Mouse (Mus musculus): Measurements from ENCODE around the gene Relch. TPM values are rescaled to one million over a fixed set of nuclear protein-coding genes. Genes with fewer than 3 reads are reported as not detected.

Relch gene
- 19.7 and 19.8 TPM in 2 replicates for polyA plus RNA-seq (2014; fragmentation: Nextera tagmentation; extraction: Ambion mirVana)

GRCm38 (mm10) chr1:105663171-105663961 lies at the start of gene Relch, which contains the start of gene Pign:
TSS of gene Relch (plus strand) at chr1:105663861.
TSS of gene Pign (minus strand) at chr1:105663677.
- H3K4me3 ChIP-seq (ENCODE audit: low read depth, low read length): peak within 1 kb of the TSS; percentile 95
- no peaks in the 10 kb centered on the region for H3K4me1 ChIP-seq (ENCODE audit: control insufficient read depth, insufficient read depth, low read length)
- no peaks in the 10 kb centered on the region for H3K36me3 ChIP-seq (replicated peaks; ENCODE audit: control insufficient read depth, insufficient read depth, low read depth, low read length)
- peak; percentile 98 for ATAC-seq (replicated peaks; ENCODE audit: insufficient number of reproducible peaks, low FRiP score, low TSS enrichment, low read depth)
- H3K9me3 ChIP-seq (replicated peaks; ENCODE audit: control insufficient read depth, low read length): no peaks in the 10 kb centered on the region
- H3K27ac ChIP-seq (replicated peaks; ENCODE audit: low read depth, low read length): peak within 1 kb of the TSS; percentile 52; the same call in 1 of the 2 replicates
- peak within 1 kb of the TSS; percentile 74 for H3K9ac ChIP-seq (replicated peaks; ENCODE audit: low read length)
- H3K27me3 ChIP-seq (ENCODE audit: control insufficient read depth, insufficient read depth, low read length): no peaks in the 10 kb centered on the region
- under 1% methylated on average over 41 of the region's 41 CpGs for WGBS
- DNase-seq (ENCODE audit: low spot score): peak; percentile 100
- H3K4me2 ChIP-seq (ENCODE audit: low read depth, low read length): peak within 1 kb of the TSS; percentile 88

GRCm38 (mm10) chr1:105630481-105630880 lies 33.2 kb upstream of the Relch start:
- Histone ChIP-seq H3K4me3 (ENCODE audit: low read depth, low read length) (no peak overlapping the region), H3K36me3 (replicated peaks; ENCODE audit: control insufficient read depth, insufficient read depth, low read depth, low read length) (no peaks in the 10 kb centered on the region), H3K9ac (replicated peaks; ENCODE audit: low read length) (no peak overlapping the region), H3K27me3 (ENCODE audit: control insufficient read depth, insufficient read depth, low read length) (no peaks in the 10 kb centered on the region), H3K27ac (replicated peaks; ENCODE audit: low read depth, low read length) (no peak overlapping the region), H3K4me2 (ENCODE audit: low read depth, low read length) (no peak overlapping the region), H3K4me1 (ENCODE audit: control insufficient read depth, insufficient read depth, low read length) (no peaks in the 10 kb centered on the region), H3K9me3 (replicated peaks; ENCODE audit: control insufficient read depth, low read length) (no peaks in the 10 kb centered on the region)
- no peak for ATAC-seq (replicated peaks; ENCODE audit: insufficient number of reproducible peaks, low FRiP score, low TSS enrichment, low read depth)
- 44% methylated on average over 3 of the region's 3 CpGs for WGBS
- peak; percentile 67 for DNase-seq (ENCODE audit: low spot score)

- Histone ChIP-seq H3K4me1 (ENCODE audit: control insufficient read depth, insufficient read depth, low read length) (no peaks in the 10 kb centered on the region), H3K4me2 (ENCODE audit: low read depth, low read length) (no peak overlapping the region), H3K9ac (replicated peaks; ENCODE audit: low read length) (no peak overlapping the region), H3K9me3 (replicated peaks; ENCODE audit: control insufficient read depth, low read length) (no peaks in the 10 kb centered on the region), H3K4me3 (ENCODE audit: low read depth, low read length) (no peak overlapping the region), H3K27ac (replicated peaks; ENCODE audit: low read depth, low read length) (no peak overlapping the region), H3K27me3 (ENCODE audit: control insufficient read depth, insufficient read depth, low read length) (no peaks in the 10 kb centered on the region), H3K36me3 (replicated peaks; ENCODE audit: control insufficient read depth, insufficient read depth, low read depth, low read length) (no peaks in the 10 kb centered on the region)
- ATAC-seq (replicated peaks; ENCODE audit: insufficient number of reproducible peaks, low FRiP score, low TSS enrichment, low read depth): no peak
- DNase-seq (ENCODE audit: low spot score): no peak
- 91% methylated on average over 3 of the region's 3 CpGs for WGBS
These were observed 19.6 kb upstream of the Relch start for GRCm38 (mm10) chr1:105644093-105644492.

GRCm38 (mm10) chr1:105650650-105651049 lies 13.0 kb upstream of the Relch start:
- Histone ChIP-seq H3K4me1 (ENCODE audit: control insufficient read depth, insufficient read depth, low read length) (no peaks in the 10 kb centered on the region), H3K9me3 (replicated peaks; ENCODE audit: control insufficient read depth, low read length) (no peaks in the 10 kb centered on the region), H3K4me3 (ENCODE audit: low read depth, low read length) (no peak overlapping the region), H3K4me2 (ENCODE audit: low read depth, low read length) (no peak overlapping the region), H3K27me3 (ENCODE audit: control insufficient read depth, insufficient read depth, low read length) (no peaks in the 10 kb centered on the region), H3K36me3 (replicated peaks; ENCODE audit: control insufficient read depth, insufficient read depth, low read depth, low read length) (no peaks in the 10 kb centered on the region), H3K9ac (replicated peaks; ENCODE audit: low read length) (no peak overlapping the region), H3K27ac (replicated peaks; ENCODE audit: low read depth, low read length) (no peak overlapping the region)
- no peak for ATAC-seq (replicated peaks; ENCODE audit: insufficient number of reproducible peaks, low FRiP score, low TSS enrichment, low read depth)
- DNase-seq (ENCODE audit: low spot score): no peak
- 79% methylated on average over 1 of the region's 1 CpGs for WGBS

GRCm38 (mm10) chr1:105653981-105654380 lies 9.7 kb upstream of the Relch start:
- ATAC-seq (replicated peaks; ENCODE audit: insufficient number of reproducible peaks, low FRiP score, low TSS enrichment, low read depth) (no peak), DNase-seq (ENCODE audit: low spot score) (no peak)
- Histone ChIP-seq H3K4me3 (ENCODE audit: low read depth, low read length) (no peak overlapping the region), H3K27ac (replicated peaks; ENCODE audit: low read depth, low read length) (no peak overlapping the region), H3K9ac (replicated peaks; ENCODE audit: low read length) (no peak overlapping the region), H3K9me3 (replicated peaks; ENCODE audit: control insufficient read depth, low read length) (no peaks in the 10 kb centered on the region), H3K36me3 (replicated peaks; ENCODE audit: control insufficient read depth, insufficient read depth, low read depth, low read length) (no peaks in the 10 kb centered on the region), H3K4me2 (ENCODE audit: low read depth, low read length) (no peak overlapping the region), H3K27me3 (ENCODE audit: control insufficient read depth, insufficient read depth, low read length) (no peaks in the 10 kb centered on the region), H3K4me1 (ENCODE audit: control insufficient read depth, insufficient read depth, low read length) (no peaks in the 10 kb centered on the region)
- 100% methylated on average over 1 of the region's 1 CpGs for WGBS

- Histone ChIP-seq H3K4me1 (ENCODE audit: control insufficient read depth, insufficient read depth, low read length) (no peaks in the 10 kb centered on the region), H3K9ac (replicated peaks; ENCODE audit: low read length) (no peak overlapping the region), H3K4me2 (ENCODE audit: low read depth, low read length) (no peak overlapping the region), H3K27ac (replicated peaks; ENCODE audit: low read depth, low read length) (no peak overlapping the region), H3K36me3 (replicated peaks; ENCODE audit: control insufficient read depth, insufficient read depth, low read depth, low read length) (no peaks in the 10 kb centered on the region), H3K27me3 (ENCODE audit: control insufficient read depth, insufficient read depth, low read length) (no peaks in the 10 kb centered on the region), H3K4me3 (ENCODE audit: low read depth, low read length) (no peak overlapping the region), H3K9me3 (replicated peaks; ENCODE audit: control insufficient read depth, low read length) (no peaks in the 10 kb centered on the region)
- WGBS: 24% methylated on average over 3 of the region's 3 CpGs
- DNase-seq (ENCODE audit: low spot score) (peak; percentile 77), ATAC-seq (replicated peaks; ENCODE audit: insufficient number of reproducible peaks, low FRiP score, low TSS enrichment, low read depth) (no peak)
These were observed 3.6 kb upstream of the Relch start for GRCm38 (mm10) chr1:105660015-105660414.

GRCm38 (mm10) chr1:105662820-105663170 lies 866 bp upstream of the Relch start:
- no peak for ATAC-seq (replicated peaks; ENCODE audit: insufficient number of reproducible peaks, low FRiP score, low TSS enrichment, low read depth)
- H3K27ac ChIP-seq (replicated peaks; ENCODE audit: low read depth, low read length): no peak overlapping the region
- H3K36me3 ChIP-seq (replicated peaks; ENCODE audit: control insufficient read depth, insufficient read depth, low read depth, low read length): no peaks in the 10 kb centered on the region
- no peaks in the 10 kb centered on the region for H3K27me3 ChIP-seq (ENCODE audit: control insufficient read depth, insufficient read depth, low read length)
- H3K9ac ChIP-seq (replicated peaks; ENCODE audit: low read length): peak overlapping the region; percentile 63
- no peaks in the 10 kb centered on the region for H3K4me1 ChIP-seq (ENCODE audit: control insufficient read depth, insufficient read depth, low read length)
- peak overlapping the region; percentile 65 for H3K4me2 ChIP-seq (ENCODE audit: low read depth, low read length)
- peak overlapping the region; percentile 95 for H3K4me3 ChIP-seq (ENCODE audit: low read depth, low read length)
- DNase-seq (ENCODE audit: low spot score): no peak
- 11% methylated on average over 6 of the region's 6 CpGs for WGBS
- H3K9me3 ChIP-seq (replicated peaks; ENCODE audit: control insufficient read depth, low read length): no peaks in the 10 kb centered on the region

Measured in embryonic facial prominence, embryonic 11.5 days (tissue).